Mouse (Mus musculus): ENCODE data around the gene Ccdc190. TPM values are rescaled to one million over a fixed set of nuclear protein-coding genes. Genes with fewer than 3 reads are reported as not detected.

Ccdc190 gene
- polyA plus RNA-seq, 1 experiment: 41.1 TPM

DNA sequence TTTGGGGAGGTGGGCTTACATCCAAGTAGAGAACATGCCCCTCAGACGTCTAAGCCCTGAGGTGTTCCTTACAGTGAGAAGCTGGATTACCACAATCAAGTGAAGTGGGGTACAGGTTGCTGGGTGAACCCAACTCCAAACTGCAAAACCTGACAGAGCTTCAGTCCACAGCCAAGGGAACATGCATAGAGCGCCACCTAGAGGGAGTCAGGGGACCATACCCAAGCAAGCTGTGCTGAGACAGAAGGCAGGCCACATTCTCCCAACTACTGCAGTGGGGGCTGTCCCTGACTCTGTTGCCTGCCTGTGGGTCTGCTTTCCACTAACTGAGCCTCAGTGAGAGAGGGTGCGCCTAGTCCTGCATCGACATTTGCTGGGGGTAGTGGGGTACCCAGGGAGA, 10.4 kb upstream of the Ccdc190 start:
- no peak overlapping the region for H3K27ac ChIP-seq (ENCODE audit: insufficient read depth, low read length)
- 15% methylated on average over 4 of the region's 4 CpGs for WGBS

DNA sequence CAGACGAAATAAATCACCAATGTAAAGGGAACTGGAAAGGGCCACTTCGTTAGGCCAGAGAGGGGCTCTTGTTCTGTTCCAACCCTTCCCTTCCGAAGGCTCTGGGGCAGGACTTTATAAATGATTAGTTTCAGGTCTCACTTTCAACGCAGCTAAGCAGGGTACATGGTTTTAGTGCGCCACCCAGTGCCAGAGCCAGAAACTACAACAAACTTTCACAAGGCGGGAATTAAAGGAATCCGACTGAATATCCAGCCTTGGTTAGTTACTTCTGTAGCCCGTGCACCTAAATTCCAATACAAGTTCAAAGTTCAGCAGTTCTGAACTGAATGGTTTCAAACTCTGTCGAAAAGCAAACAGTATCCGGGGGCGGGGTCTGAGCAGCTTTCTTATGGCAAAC, 9.2 kb upstream of the Ccdc190 start:
- 3% methylated on average over 11 of the region's 11 CpGs for WGBS
- Histone ChIP-seq H3K4me1 (ENCODE audit: control insufficient read depth, insufficient read depth, low read length) (no peaks in the 10 kb centered on the region), H3K27me3 (ENCODE audit: control insufficient read depth, insufficient read depth, low read length) (no peaks in the 10 kb centered on the region), H3K4me3 (replicated peaks; ENCODE audit: insufficient read depth, low read depth, low read length) (no peak overlapping the region), H3K27ac (ENCODE audit: insufficient read depth, low read length) (no peak overlapping the region)
- TF ChIP-seq CTCF (IDR thresholded peaks at IDR 0.05; ENCODE audit: borderline replicate concordance, insufficient read depth, low read depth, low read length) (peak; percentile 81), POLR2A (IDR thresholded peaks at IDR 0.05; ENCODE audit: borderline replicate concordance, insufficient read depth, low read length) (no peak)
- DNase-seq: peak; percentile 38 to 71

More for the DNA sequence above, 10.4 kb upstream of the Ccdc190 start:
- peak in 1 of 2 experiments; percentile 20 for DNase-seq
- TF ChIP-seq CTCF (IDR thresholded peaks at IDR 0.05; ENCODE audit: borderline replicate concordance, insufficient read depth, low read depth, low read length) (peak; percentile 49; the same call in 1 of the 2 replicates), POLR2A (IDR thresholded peaks at IDR 0.05; ENCODE audit: borderline replicate concordance, insufficient read depth, low read length) (no peak)
- no peaks in the 10 kb centered on the region for H3K27me3 ChIP-seq (ENCODE audit: control insufficient read depth, insufficient read depth, low read length)
- no peak overlapping the region for H3K4me3 ChIP-seq (replicated peaks; ENCODE audit: insufficient read depth, low read depth, low read length)
- no peaks in the 10 kb centered on the region for H3K4me1 ChIP-seq (ENCODE audit: control insufficient read depth, insufficient read depth, low read length)

DNA sequence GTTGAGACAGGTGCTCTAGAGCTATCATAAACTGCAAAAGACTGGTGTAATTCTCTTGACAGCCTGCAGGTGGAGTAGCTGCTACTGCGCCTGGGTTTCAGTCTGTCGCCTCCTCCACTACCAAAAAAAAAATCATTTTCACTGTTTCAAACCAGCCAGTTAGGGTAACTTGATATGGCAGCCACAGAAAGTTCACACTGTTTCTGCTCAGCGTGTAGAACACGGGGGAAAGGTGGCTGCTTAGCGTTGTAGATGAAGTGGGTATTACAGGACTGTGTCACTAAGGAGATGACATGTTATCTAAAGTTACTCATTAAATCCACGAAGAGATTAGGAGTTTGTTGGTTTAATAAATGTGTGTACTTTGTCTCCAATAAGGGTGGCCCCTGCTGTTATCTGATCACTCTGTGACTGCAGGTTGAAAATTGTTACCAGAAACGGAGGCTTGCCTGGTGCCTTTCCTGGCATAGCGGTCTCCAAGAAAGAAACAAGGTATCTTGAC, 6.7 kb upstream of the Ccdc190 start:
- DNase-seq: peak; percentile 17 to 22
- WGBS: 32% methylated on average over 8 of the region's 8 CpGs
- no peak overlapping the region for H3K27ac ChIP-seq (ENCODE audit: insufficient read depth, low read length)
- no peaks in the 10 kb centered on the region for H3K4me1 ChIP-seq (ENCODE audit: control insufficient read depth, insufficient read depth, low read length)
- no peak overlapping the region for H3K4me3 ChIP-seq (replicated peaks; ENCODE audit: insufficient read depth, low read depth, low read length)
- no peaks in the 10 kb centered on the region for H3K27me3 ChIP-seq (ENCODE audit: control insufficient read depth, insufficient read depth, low read length)
- TF ChIP-seq CTCF (IDR thresholded peaks at IDR 0.05; ENCODE audit: borderline replicate concordance, insufficient read depth, low read depth, low read length) (peak; percentile 62), POLR2A (IDR thresholded peaks at IDR 0.05; ENCODE audit: borderline replicate concordance, insufficient read depth, low read length) (no peak)

DNA sequence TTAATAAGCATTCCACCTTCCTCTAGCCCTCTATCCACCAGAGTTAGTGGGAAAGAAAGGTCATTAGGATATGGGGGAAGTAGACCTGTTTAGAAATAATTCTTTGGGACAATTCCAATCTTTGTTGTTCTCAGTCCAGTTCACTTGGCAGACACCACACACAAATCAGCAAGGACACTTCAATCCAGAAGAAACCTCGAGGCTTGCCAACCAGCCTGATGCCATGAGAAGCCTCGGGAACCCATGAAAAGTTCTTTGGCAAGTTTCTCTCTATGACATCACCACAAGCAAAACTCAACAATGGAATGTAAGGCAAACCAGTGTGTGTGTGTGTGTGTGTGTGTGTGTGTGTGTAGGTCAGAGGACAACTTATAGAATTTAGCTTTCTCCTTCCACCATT, 3.9 kb upstream of the Ccdc190 start:
- TF ChIP-seq CTCF (IDR thresholded peaks at IDR 0.05; ENCODE audit: borderline replicate concordance, insufficient read depth, low read depth, low read length): no peak
- TF ChIP-seq POLR2A (IDR thresholded peaks at IDR 0.05; ENCODE audit: borderline replicate concordance, insufficient read depth, low read length): no peak
- 4% methylated on average over 2 of the region's 2 CpGs for WGBS
- H3K27ac ChIP-seq (ENCODE audit: insufficient read depth, low read length): no peak overlapping the region
- H3K27me3 ChIP-seq (ENCODE audit: control insufficient read depth, insufficient read depth, low read length): no peaks in the 10 kb centered on the region; the same call in 1 of the 2 replicates
- no peaks in the 10 kb centered on the region for H3K4me1 ChIP-seq (ENCODE audit: control insufficient read depth, insufficient read depth, low read length)
- DNase-seq: no peak
- H3K4me3 ChIP-seq (replicated peaks; ENCODE audit: insufficient read depth, low read depth, low read length): no peak overlapping the region

DNA sequence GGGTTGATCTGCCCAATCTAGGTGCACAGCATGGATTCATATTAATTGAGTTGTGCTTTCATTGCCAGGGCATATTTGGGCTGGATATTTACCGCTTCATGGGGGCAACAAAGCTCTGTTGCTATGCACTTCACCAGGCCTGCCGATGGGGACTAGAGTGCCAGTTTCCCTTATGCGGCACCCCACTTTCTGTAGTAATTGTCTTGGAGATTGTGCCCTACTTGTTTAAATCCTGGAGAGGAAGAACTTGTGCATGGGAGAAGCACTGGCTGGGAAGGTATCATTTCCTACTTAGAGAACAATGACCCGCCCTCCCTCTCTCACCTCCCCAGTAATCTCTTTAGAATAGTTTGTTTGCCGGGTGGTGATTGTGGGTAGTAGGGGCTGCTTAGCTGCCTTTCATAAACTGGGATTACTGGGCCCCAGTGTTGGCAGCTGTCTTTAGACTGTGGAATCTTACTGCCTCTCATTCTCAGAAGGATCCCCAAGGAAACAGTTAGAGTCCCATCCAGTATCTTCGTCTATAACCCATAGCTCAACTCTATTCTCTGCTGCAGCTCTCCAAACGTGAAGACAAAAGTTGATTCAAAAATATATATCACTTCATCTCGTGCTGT, 587 bp upstream of the Ccdc190 start:
- Histone ChIP-seq H3K4me3 (replicated peaks; ENCODE audit: insufficient read depth, low read depth, low read length) (no peak overlapping the region), H3K27me3 (ENCODE audit: control insufficient read depth, insufficient read depth, low read length) (no peaks in the 10 kb centered on the region; the same call in 1 of the 2 replicates), H3K4me1 (ENCODE audit: control insufficient read depth, insufficient read depth, low read length) (no peaks in the 10 kb centered on the region), H3K27ac (ENCODE audit: insufficient read depth, low read length) (peak overlapping the region; percentile 6; the same call in 1 of the 2 replicates)
- DNase-seq: no peak
- WGBS: 37% methylated on average over 8 of the region's 8 CpGs
- no peak for TF ChIP-seq CTCF (IDR thresholded peaks at IDR 0.05; ENCODE audit: borderline replicate concordance, insufficient read depth, low read depth, low read length)
- TF ChIP-seq POLR2A (IDR thresholded peaks at IDR 0.05; ENCODE audit: borderline replicate concordance, insufficient read depth, low read length): no peak

DNA sequence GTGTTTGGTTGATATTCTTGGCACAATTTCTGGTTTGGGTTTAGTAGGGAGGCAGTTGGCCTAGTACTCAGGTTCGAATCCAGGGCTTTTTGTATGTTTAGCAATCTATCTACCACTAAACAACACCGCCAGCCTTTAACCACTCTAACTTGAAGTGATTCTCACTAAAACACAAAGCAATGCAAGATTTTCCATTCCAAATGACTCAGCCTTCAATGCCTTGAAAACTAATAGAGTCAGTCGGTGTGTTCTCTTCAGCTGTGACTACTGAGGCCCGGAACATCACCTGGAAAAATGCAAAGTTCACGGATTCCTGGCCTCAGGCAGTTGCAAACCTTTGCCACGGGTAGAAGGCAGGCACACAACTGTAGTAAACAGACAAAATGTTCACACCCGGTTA, 3.2 kb downstream of the Ccdc190 start:
- H3K4me3 ChIP-seq (replicated peaks; ENCODE audit: insufficient read depth, low read depth, low read length): no peak overlapping the region
- H3K27me3 ChIP-seq (ENCODE audit: control insufficient read depth, insufficient read depth, low read length): no peaks in the 10 kb centered on the region; the same call in 1 of the 2 replicates
- TF ChIP-seq POLR2A (IDR thresholded peaks at IDR 0.05; ENCODE audit: borderline replicate concordance, insufficient read depth, low read length) (no peak), CTCF (IDR thresholded peaks at IDR 0.05; ENCODE audit: borderline replicate concordance, insufficient read depth, low read depth, low read length) (no peak)
- no peak for DNase-seq
- H3K4me1 ChIP-seq (ENCODE audit: control insufficient read depth, insufficient read depth, low read length): no peaks in the 10 kb centered on the region
- 73% methylated on average over 7 of the region's 7 CpGs for WGBS
- no peak overlapping the region for H3K27ac ChIP-seq (ENCODE audit: insufficient read depth, low read length)

DNA sequence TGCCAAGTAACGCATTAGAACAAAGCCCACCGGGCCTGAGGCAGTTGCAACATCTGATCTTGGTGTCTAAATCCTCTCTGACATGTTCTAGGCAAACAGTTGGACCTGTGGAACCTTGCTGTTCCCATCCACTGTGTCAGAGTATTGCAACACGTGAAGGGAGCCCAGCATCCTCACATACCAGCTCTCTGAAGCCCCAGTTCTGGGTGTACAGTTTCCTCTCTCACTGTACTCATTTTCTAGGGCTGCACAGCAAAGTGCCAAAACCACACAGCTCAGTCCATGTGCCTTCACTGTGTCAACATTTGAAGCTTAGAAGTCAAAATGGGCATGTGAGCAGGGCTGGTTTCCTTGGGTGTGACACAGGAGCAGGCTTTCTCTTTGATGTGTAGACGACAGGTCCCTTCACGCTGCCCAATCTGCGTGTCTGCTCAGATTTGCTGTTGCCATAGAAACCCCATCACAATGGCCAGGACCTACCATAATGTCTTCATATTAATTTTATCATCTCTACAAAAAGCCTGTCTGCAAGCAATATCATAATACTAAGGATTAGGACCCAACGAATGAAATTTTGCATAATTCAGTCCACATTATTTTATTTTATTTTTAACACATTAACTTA, 3.8 kb downstream of the Ccdc190 start:
- 51% methylated on average over 7 of the region's 7 CpGs for WGBS
- TF ChIP-seq POLR2A (IDR thresholded peaks at IDR 0.05; ENCODE audit: borderline replicate concordance, insufficient read depth, low read length): no peak
- no peak for TF ChIP-seq CTCF (IDR thresholded peaks at IDR 0.05; ENCODE audit: borderline replicate concordance, insufficient read depth, low read depth, low read length)
- no peak for DNase-seq
- H3K4me1 ChIP-seq (ENCODE audit: control insufficient read depth, insufficient read depth, low read length): no peaks in the 10 kb centered on the region
- H3K4me3 ChIP-seq (replicated peaks; ENCODE audit: insufficient read depth, low read depth, low read length): no peak overlapping the region
- H3K27me3 ChIP-seq (ENCODE audit: control insufficient read depth, insufficient read depth, low read length): no peaks in the 10 kb centered on the region; the same call in 1 of the 2 replicates
- H3K27ac ChIP-seq (ENCODE audit: insufficient read depth, low read length): no peak overlapping the region

All from cerebellum, adult 2 months (tissue).